ENCODE assay signal across 12 mouse cellular contexts in genomic region chr7:141988314-141988806, GRCm38 (mm10). TPM values are rescaled to one million over a fixed set of nuclear protein-coding genes. Genes with fewer than 3 reads are reported as not detected.
DNase-seq lines count a peak whose midpoint lies in the region; ATAC-seq and TF ChIP-seq lines count a peak whose summit lies in the region.
"Had no signal": no experiment of that assay in that cellular context is flagged by ENCODE, and none has a peak within 500 bp of the region (broad histone marks: within the 10 kb centered on the region; RNA-seq: fewer than 3 reads in every experiment).

No protein-coding gene starts in this region.

- TF ChIP-seq CTCF in kidney, adult 2 months (conservative IDR thresholded peaks at IDR 0.05; ENCODE audit: insufficient read depth, insufficient read length, low read depth, low read length): no peak
- TF ChIP-seq CTCF in liver, postnatal 0 days (IDR thresholded peaks at IDR 0.05; ENCODE audit: low read depth): no peak

- peaks cover 100% of the 10 kb centered on the region for H3K36me3 ChIP-seq in midbrain, embryonic 10.5 days
- H3K36me3 ChIP-seq in midbrain, embryonic 16.5 days (ENCODE audit: control insufficient read depth, insufficient read depth, low read length): peaks cover 71% of the 10 kb centered on the region
- H3K36me3 ChIP-seq in kidney, adult 2 months (ENCODE audit: control insufficient read depth, insufficient read depth, low read length): no peaks in the 10 kb centered on the region
- H3K36me3 ChIP-seq in liver, postnatal 0 days (replicated peaks; ENCODE audit: insufficient read depth, low read length): no peaks in the 10 kb centered on the region
- no peaks in the 10 kb centered on the region for H3K36me3 ChIP-seq in heart, embryonic 12.5 days

- no peak overlapping the region for H3K4me3 ChIP-seq in midbrain, embryonic 10.5 days
- H3K4me3 ChIP-seq in midbrain, embryonic 16.5 days (ENCODE audit: low read depth, low read length): no peak overlapping the region
- H3K4me3 ChIP-seq in kidney, adult 2 months (ENCODE audit: insufficient read depth, low read depth, low read length): no peak overlapping the region
- H3K4me3 ChIP-seq in liver, postnatal 0 days (ENCODE audit: low read depth, low read length): no peak overlapping the region
- no peak overlapping the region for H3K4me3 ChIP-seq in heart, embryonic 12.5 days
- H3K4me3 ChIP-seq: erythroblast, embryonic 14.5 days; hindbrain, embryonic 13.5 days; midbrain, embryonic 15.5 days had no signal

- no peak for DNase-seq in midbrain, embryonic 10.5 days (ENCODE audit: low spot score)
- DNase-seq in kidney, adult 2 months: peak; percentile 78
- DNase-seq in kidney, postnatal 36 days: peak; percentile 68 to 69
- DNase-seq in liver, postnatal 0 days: peak; percentile 39
- DNase-seq in testis, postnatal 14 days (ENCODE audit: low spot score): no peak
- no peak for DNase-seq in heart, adult 8-10 months (ENCODE audit: low spot score)
- DNase-seq: gastrocnemius, postnatal 14 days had no signal

- TF ChIP-seq EP300 in liver, postnatal 0 days (IDR thresholded peaks at IDR 0.05; ENCODE audit: low read depth): no peak

- no peak overlapping the region for H3K9ac ChIP-seq in midbrain, embryonic 16.5 days (ENCODE audit: low read depth, low read length)
- no peak overlapping the region for H3K9ac ChIP-seq in liver, postnatal 0 days (replicated peaks)
- H3K9ac ChIP-seq in heart, embryonic 12.5 days: no peak overlapping the region
- H3K9ac ChIP-seq: hindbrain, embryonic 13.5 days; midbrain, embryonic 15.5 days had no signal

- H3K27me3 ChIP-seq in midbrain, embryonic 10.5 days (ENCODE audit: low read depth, poor library complexity, severe bottlenecking): no peaks in the 10 kb centered on the region
- no peaks in the 10 kb centered on the region for H3K27me3 ChIP-seq in midbrain, embryonic 16.5 days (ENCODE audit: control insufficient read depth, insufficient read depth, low read depth, low read length)
- no peaks in the 10 kb centered on the region for H3K27me3 ChIP-seq in kidney, adult 2 months (replicated peaks; ENCODE audit: control insufficient read depth, insufficient read depth, low read length)
- H3K27me3 ChIP-seq in liver, postnatal 0 days (ENCODE audit: insufficient read depth, low read length): no peaks in the 10 kb centered on the region
- 0 out of 2 replicates have a peak, but pooled peaks cover 4% of the 10 kb centered on the region for H3K27me3 ChIP-seq in heart, embryonic 12.5 days (replicated peaks)
- H3K27me3 ChIP-seq: hindbrain, embryonic 13.5 days; midbrain, embryonic 15.5 days had no signal

- no peaks in the 10 kb centered on the region for H3K9me3 ChIP-seq in midbrain, embryonic 10.5 days (replicated peaks)
- no peaks in the 10 kb centered on the region for H3K9me3 ChIP-seq in midbrain, embryonic 16.5 days (replicated peaks; ENCODE audit: control insufficient read depth, low read length, poor library complexity, severe bottlenecking)
- H3K9me3 ChIP-seq in liver, postnatal 0 days (ENCODE audit: low read length): no peaks in the 10 kb centered on the region
- H3K9me3 ChIP-seq in heart, embryonic 12.5 days (replicated peaks): no peaks in the 10 kb centered on the region
- H3K9me3 ChIP-seq: hindbrain, embryonic 13.5 days; midbrain, embryonic 15.5 days had no signal

- 0 out of 2 replicates have a peak overlapping the region, but pooled peaks have one; percentile 33 for H3K27ac ChIP-seq in midbrain, embryonic 10.5 days (replicated peaks)
- H3K27ac ChIP-seq in midbrain, embryonic 16.5 days (ENCODE audit: low read length): no peak overlapping the region
- no peak overlapping the region for H3K27ac ChIP-seq in kidney, adult 2 months (ENCODE audit: insufficient read depth, low read depth, low read length)
- H3K27ac ChIP-seq in liver, postnatal 0 days (ENCODE audit: low read depth): no peak overlapping the region
- no peak overlapping the region for H3K27ac ChIP-seq in heart, embryonic 12.5 days (ENCODE audit: poor library complexity, severe bottlenecking)
- H3K27ac ChIP-seq: hindbrain, embryonic 13.5 days; midbrain, embryonic 15.5 days had no signal

- H3K4me1 ChIP-seq in midbrain, embryonic 10.5 days: no peaks in the 10 kb centered on the region
- no peaks in the 10 kb centered on the region for H3K4me1 ChIP-seq in midbrain, embryonic 16.5 days (ENCODE audit: control insufficient read depth, insufficient read depth, low read length)
- no peaks in the 10 kb centered on the region for H3K4me1 ChIP-seq in kidney, adult 2 months (ENCODE audit: control insufficient read depth, insufficient read depth, low read length)
- H3K4me1 ChIP-seq in liver, postnatal 0 days (ENCODE audit: insufficient read depth): no peaks in the 10 kb centered on the region
- H3K4me1 ChIP-seq in heart, embryonic 12.5 days (replicated peaks): no peaks in the 10 kb centered on the region
- H3K4me1 ChIP-seq: midbrain, embryonic 15.5 days had no signal

- 96% methylated on average over 7 of the region's 7 CpGs for WGBS in midbrain, embryonic 10.5 days
- 87% methylated on average over 7 of the region's 7 CpGs for WGBS in midbrain, embryonic 16.5 days
- WGBS in kidney, adult 2 months: 76% methylated on average over 7 of the region's 7 CpGs
- WGBS in liver, postnatal 0 days (ENCODE audit: insufficient replicate concordance): 83% methylated on average over 7 of the region's 7 CpGs
- 83% methylated on average over 7 of the region's 7 CpGs for WGBS in heart, embryonic 12.5 days

- ATAC-seq in midbrain, embryonic 16.5 days: no peak
- ATAC-seq in liver, postnatal 0 days: peak; percentile 85
- no peak for ATAC-seq in heart, embryonic 12.5 days (ENCODE audit: insufficient number of reproducible peaks, low FRiP score)
- ATAC-seq: midbrain, embryonic 15.5 days had no signal

- TF ChIP-seq POLR2A in kidney, adult 2 months (IDR thresholded peaks at IDR 0.05; ENCODE audit: low read depth, low read length): no peak

- H3K4me2 ChIP-seq in midbrain, embryonic 16.5 days (ENCODE audit: low read length): no peak overlapping the region
- no peak overlapping the region for H3K4me2 ChIP-seq in liver, postnatal 0 days (ENCODE audit: low read depth, low read length)
- H3K4me2 ChIP-seq in heart, embryonic 12.5 days: no peak overlapping the region
- H3K4me2 ChIP-seq: hindbrain, embryonic 13.5 days; midbrain, embryonic 15.5 days had no signal

RNA-seq across cellular contexts. Expression of gene Brsk2, which starts 38.8 kb away (rescaled TPM):
- 7.8 and 11.4 TPM in 2 replicates for polyA plus RNA-seq in midbrain, embryonic 10.5 days (2016; fragmentation: Nextera tagmentation; extraction: Ambion mirVana)
- 21.8 and 23.9 TPM in 2 replicates for polyA plus RNA-seq in midbrain, embryonic 16.5 days (2015; fragmentation: Nextera tagmentation; extraction: Ambion mirVana)
- polyA plus RNA-seq in kidney, adult 2 months (2012; rRNA removed): 0.31 and 0.52 TPM in 2 replicates
- polyA plus RNA-seq in liver, postnatal 0 days (2015; fragmentation: Nextera tagmentation; extraction: Ambion mirVana): 0.06 and 0.13 TPM in 2 replicates
- polyA plus RNA-seq in heart, embryonic 12.5 days (2016; fragmentation: Nextera tagmentation; extraction: Ambion mirVana): 0.40 TPM in 2 replicates
- total RNA-seq in heart, adult 8-10 months (2022): under 1 TPM; 0.16 to 0.43 (median 0.22) TPM

Comparison
In these comparisons a context has a peak if more than half of its experiments do, and no peak if none do; other contexts are left out.
1. DNase-seq: peak in kidney, adult 2 months (single experiment), kidney, postnatal 36 days (2 of 2) and liver, postnatal 0 days (single experiment); none in midbrain, embryonic 10.5 days (single experiment), testis, postnatal 14 days (single experiment) and heart, adult 8-10 months (single experiment).